8 mouse cellular contexts compared by ENCODE assay signal in genomic region chr11:16753154-16754040, GRCm38 (mm10). TPM values are rescaled to one million over a fixed set of nuclear protein-coding genes. Genes with fewer than 3 reads are reported as not detected.
DNase-seq lines count a peak whose midpoint lies in the region; ATAC-seq and TF ChIP-seq lines count a peak whose summit lies in the region.

No protein-coding gene starts in this region.

- ATAC-seq in kidney, embryonic 15.5 days (replicated peaks; ENCODE audit: low FRiP score) = no peak
- ATAC-seq in midbrain, embryonic 13.5 days = no peak

- H3K27ac ChIP-seq in left cerebral cortex, adult 2 months = no peak overlapping the region; the same call in 1 of the 2 replicates
- no peak overlapping the region for H3K27ac ChIP-seq in forebrain, embryonic 10.5 days
- no peak overlapping the region for H3K27ac ChIP-seq in kidney, embryonic 15.5 days
- H3K27ac ChIP-seq in midbrain, embryonic 13.5 days = no peak overlapping the region

- DNase-seq in left cerebral cortex, adult 2 months (ENCODE audit: extremely low spot score in 1 of 2, low spot score in 2 of 2) = no peak
- no peak for DNase-seq in left cerebral cortex, postnatal 14 days (ENCODE audit: low spot score in 2 of 2)
- DNase-seq in forebrain, embryonic 10.5 days (ENCODE audit: extremely low spot score, low spot score) = peak; percentile 15
- DNase-seq in yolk sac, embryonic 10.5 days (ENCODE audit: low spot score) = no peak
- no peak for DNase-seq in spleen, adult 12 weeks (ENCODE audit: low spot score)
- no peak for DNase-seq in ovary, postnatal 10 days (ENCODE audit: low spot score)

- H3K36me3 ChIP-seq in forebrain, embryonic 10.5 days (replicated peaks) = no peaks in the 10 kb centered on the region
- H3K36me3 ChIP-seq in kidney, embryonic 15.5 days = no peaks in the 10 kb centered on the region
- no peaks in the 10 kb centered on the region for H3K36me3 ChIP-seq in midbrain, embryonic 13.5 days

- intact Hi-C loops in left cerebral cortex, adult 2 months (cut with DNase I) = loop anchor here (2.0 to 10.0 kb wide), 5 partner anchors 39 to 219 kb away; no protein-coding TSS in a partner anchor
- intact Hi-C loops in left cerebral cortex, postnatal 14 days (cut with DNase I) = loop anchor here (10.0 kb wide), 1 partner anchor 219 kb away; no protein-coding TSS in a partner anchor

- no peaks in the 10 kb centered on the region for H3K9me3 ChIP-seq in forebrain, embryonic 10.5 days
- H3K9me3 ChIP-seq in kidney, embryonic 15.5 days (replicated peaks) = no peaks in the 10 kb centered on the region
- H3K9me3 ChIP-seq in midbrain, embryonic 13.5 days = no peaks in the 10 kb centered on the region

- TF ChIP-seq CTCF in left cerebral cortex, adult 2 months (IDR thresholded peaks at IDR 0.05) = no peak

- H3K27me3 ChIP-seq in forebrain, embryonic 10.5 days (ENCODE audit: poor library complexity, severe bottlenecking) = peaks cover 54% of the 10 kb centered on the region
- peaks cover 39% of the 10 kb centered on the region for H3K27me3 ChIP-seq in kidney, embryonic 15.5 days
- H3K27me3 ChIP-seq in midbrain, embryonic 13.5 days = peaks cover 48% of the 10 kb centered on the region

- 41% methylated on average over 18 of the region's 18 CpGs for WGBS in forebrain, embryonic 10.5 days
- 17% methylated on average over 18 of the region's 18 CpGs for WGBS in kidney, embryonic 15.5 days
- WGBS in midbrain, embryonic 13.5 days = 42% methylated on average over 18 of the region's 18 CpGs

- H3K9ac ChIP-seq in kidney, embryonic 15.5 days = peak overlapping the region; percentile 44; the same call in 1 of the 2 replicates
- no peak overlapping the region; the same call in 1 of the 2 replicates for H3K9ac ChIP-seq in midbrain, embryonic 13.5 days (replicated peaks)

- peak overlapping the region; percentile 97 for H3K4me2 ChIP-seq in kidney, embryonic 15.5 days
- peak overlapping the region; percentile 96 for H3K4me2 ChIP-seq in midbrain, embryonic 13.5 days (replicated peaks)

- peak overlapping the region; percentile 54 for H3K4me3 ChIP-seq in left cerebral cortex, adult 2 months
- peak overlapping the region; percentile 65 for H3K4me3 ChIP-seq in forebrain, embryonic 10.5 days
- H3K4me3 ChIP-seq in kidney, embryonic 15.5 days (replicated peaks) = peak overlapping the region; percentile 60
- H3K4me3 ChIP-seq in midbrain, embryonic 13.5 days (replicated peaks) = peak overlapping the region; percentile 57

- H3K4me1 ChIP-seq in forebrain, embryonic 10.5 days = peaks cover 20% of the 10 kb centered on the region
- peaks cover 22% of the 10 kb centered on the region for H3K4me1 ChIP-seq in kidney, embryonic 15.5 days
- peaks cover 17% of the 10 kb centered on the region for H3K4me1 ChIP-seq in midbrain, embryonic 13.5 days (replicated peaks)

RNA-seq across cellular contexts. Expression of gene Egfr, which starts 1.4 kb away (rescaled TPM):
- 10 to 100 TPM; 14.3 to 15.4 TPM for total RNA-seq in left cerebral cortex, adult 2 months (2021)
- 10 to 100 TPM; 14.2 to 15.2 TPM for total RNA-seq in left cerebral cortex, postnatal 14 days (2021)
- 2.2 and 2.6 TPM in 2 replicates for polyA plus RNA-seq in forebrain, embryonic 10.5 days (2016; fragmentation: Nextera tagmentation; extraction: Ambion mirVana)
- 5.6 and 7.7 TPM in 2 replicates for polyA plus RNA-seq in kidney, embryonic 15.5 days (2015; fragmentation: Nextera tagmentation; extraction: Ambion mirVana)
- polyA plus RNA-seq in midbrain, embryonic 13.5 days (2015; fragmentation: Nextera tagmentation; extraction: Ambion mirVana) = 1.5 and 1.7 TPM in 2 replicates
